Mouse (Mus musculus) Patski (cell line): ENCODE results near the gene Tac2. TPM values are rescaled to one million over a fixed set of nuclear protein-coding genes. Genes with fewer than 3 reads are reported as not detected.

ENCODE experiments used
- ATAC-seq: fragments of 100-300 bp; one replicate; pipeline ENCODE4 v1.8.0; 2021
- CTCF ChIA-PET: fragments of 350-600 bp; sonication (Branson Sonifier 250); formaldehyde crosslinking; loops from one replicate; lab custom pipeline; 2022; ENCODE audit warnings: inconsistent platforms; lab: Charles Lee
- POLR2A ChIA-PET: fragments of 350-600 bp; sonication (Branson Sonifier 250); formaldehyde crosslinking; loops from one replicate; lab custom pipeline; 2022; ENCODE audit warnings: antibody characterized with exemption, inconsistent platforms; lab: Charles Lee
- DNase-seq: peaks from one replicate; pipeline ENCODE4 v3.0.0-alpha.2; 2011; ENCODE audit warnings: low read depth, low spot score
- H3K27me3 ChIP-seq: fragments of 371-371 bp; one replicate; pipeline ENCODE4 v1.5.1; 2021
- CTCF ChIP-seq: fragments of 100-300 bp; IDR thresholded peaks from one replicate; pipeline ENCODE4 v1.5.1; 2021
- in situ Hi-C: fragments of 300-500 bp; cut with MboI; formaldehyde crosslinking; loops from 3 replicates; pipeline ENCODE4 v1.11.1; 2018; ENCODE audit warnings: low pct_unique_long_range_greater_than_20kb, mixed read lengths
- polyA plus RNA-seq: library from polyadenylated mRNA; unstranded; gene quantifications from one replicate; pipeline ENCODE4 v1.2.3, GENCODE M21; 2021

Gene Tac2
- polyA plus RNA-seq, 1 experiment from 2014 or later = not detected

DNA sequence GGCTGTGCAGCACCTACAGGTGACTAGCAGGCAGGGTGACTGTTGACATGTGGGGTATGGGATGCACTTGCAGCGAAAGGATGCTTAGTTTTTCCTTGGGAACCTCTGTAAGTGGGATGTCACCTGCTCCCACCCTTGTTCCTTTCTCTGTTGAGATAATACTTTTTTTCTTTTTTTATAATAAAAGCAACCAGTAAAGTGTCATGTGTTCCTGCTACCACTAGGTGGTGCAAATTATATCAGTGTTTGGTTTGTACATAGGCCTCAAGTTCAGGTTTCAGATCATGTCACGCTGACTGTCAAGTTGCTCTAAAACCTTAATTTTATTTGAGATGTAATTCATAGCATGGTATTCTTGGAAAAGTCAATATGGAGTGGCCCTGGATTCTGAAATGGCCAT lies 29.6 kb upstream of the Tac2 start:
- in situ Hi-C loops = loop anchor here (25.0 kb wide), 1 partner anchor 493 kb away; the partner anchor contains the start of genes Gls2 and Rbms2
- DNase-seq = no peak

DNA sequence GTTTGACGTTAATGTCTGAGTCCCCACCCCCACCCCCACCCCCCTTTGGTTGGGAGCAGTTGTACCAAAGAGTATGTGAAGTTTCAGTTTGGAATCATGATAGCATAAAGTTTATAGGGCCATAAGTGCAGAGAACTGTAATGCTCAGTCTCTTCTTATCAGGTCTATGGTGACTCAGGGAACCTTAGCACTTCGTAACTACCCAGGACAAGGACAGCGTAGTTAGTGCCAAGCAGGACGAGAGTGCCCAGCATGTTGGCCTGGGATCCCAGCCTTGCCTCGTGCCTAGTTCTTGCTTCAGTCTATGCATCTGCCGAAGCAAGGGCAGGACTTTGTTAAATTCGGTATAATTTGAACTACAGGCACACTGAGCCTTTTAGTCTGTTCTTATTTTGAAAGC lies 28.5 kb upstream of the Tac2 start:
- ATAC-seq (no peak), DNase-seq (no peak)
- TF ChIP-seq CTCF = no peak
- no peaks in the 10 kb centered on the region for H3K27me3 ChIP-seq
- in situ Hi-C loops = loop anchor here (25.0 kb wide), 1 partner anchor 492 kb away; the partner anchor contains the start of genes Gls2 and Rbms2
- CTCF ChIA-PET = interaction anchor here (1.6 kb wide), 1 partner anchor 17 kb away, joined by 3 read pairs; no protein-coding TSS in a partner anchor
- POLR2A ChIA-PET = interaction anchor here (1.1 kb wide), 1 partner anchor 15 kb away, joined by 3 read pairs; no protein-coding TSS in a partner anchor

More for the DNA sequence above, 29.6 kb upstream of the Tac2 start:
- no peaks in the 10 kb centered on the region for H3K27me3 ChIP-seq
- ChIA-PET POLR2A (no interaction called here), CTCF (interaction anchor here (1.8 kb wide), 1 partner anchor 13 kb away, joined by 4 read pairs; no protein-coding TSS in a partner anchor)
- peak; percentile 70 for TF ChIP-seq CTCF
- no peak for ATAC-seq

DNA sequence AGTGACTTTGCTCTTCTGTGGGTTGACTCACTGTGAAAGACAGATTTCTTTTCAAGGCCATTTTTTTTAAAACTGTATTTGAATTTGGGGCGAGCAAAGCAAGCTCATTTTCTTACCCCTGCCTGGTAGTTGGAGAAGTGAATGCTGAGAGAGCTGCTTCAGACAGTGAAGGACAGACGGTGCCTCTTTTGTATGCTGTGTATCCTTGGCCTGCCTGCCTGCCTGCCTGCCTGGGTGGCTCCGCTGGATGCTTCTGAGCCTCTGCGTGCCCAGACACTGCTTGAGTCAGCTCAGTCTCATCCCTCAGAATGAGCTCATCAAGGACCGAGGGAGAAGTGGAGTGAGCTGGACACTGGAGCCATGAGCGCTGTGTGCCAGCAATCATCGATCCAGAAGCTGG lies 25.3 kb upstream of the Tac2 start:
- no peak for TF ChIP-seq CTCF
- POLR2A ChIA-PET = no interaction called here
- ATAC-seq (no peak), DNase-seq (no peak)
- CTCF ChIA-PET = no interaction called here
- in situ Hi-C loops = loop anchor here (25.0 kb wide), 1 partner anchor 488 kb away; the partner anchor contains the start of genes Gls2 and Rbms2
- H3K27me3 ChIP-seq = no peaks in the 10 kb centered on the region

DNA sequence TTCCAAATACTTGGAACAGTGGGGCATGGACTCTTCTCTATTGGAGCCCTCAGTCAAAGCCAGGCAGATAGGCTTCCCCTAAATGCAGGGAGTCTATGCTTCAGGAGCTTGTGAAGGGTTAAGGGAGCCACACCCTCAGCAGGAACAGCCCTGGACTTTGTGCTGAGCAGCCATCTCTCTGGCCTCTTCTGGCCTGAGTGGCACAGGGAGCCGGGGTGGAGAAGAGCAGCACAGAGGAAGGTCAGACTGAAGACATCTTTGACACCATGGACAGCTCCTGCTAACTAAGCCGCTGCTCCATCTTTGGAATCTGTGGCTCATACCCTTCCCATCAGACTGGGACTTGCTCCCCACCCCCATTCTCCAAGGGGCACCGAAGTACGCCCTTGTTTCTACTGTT lies 21.0 kb upstream of the Tac2 start:
- DNase-seq (no peak), ATAC-seq (no peak)
- ChIA-PET CTCF (no interaction called here), POLR2A (no interaction called here)
- in situ Hi-C loops = no loop called here
- TF ChIP-seq CTCF = no peak
- H3K27me3 ChIP-seq = no peaks in the 10 kb centered on the region

DNA sequence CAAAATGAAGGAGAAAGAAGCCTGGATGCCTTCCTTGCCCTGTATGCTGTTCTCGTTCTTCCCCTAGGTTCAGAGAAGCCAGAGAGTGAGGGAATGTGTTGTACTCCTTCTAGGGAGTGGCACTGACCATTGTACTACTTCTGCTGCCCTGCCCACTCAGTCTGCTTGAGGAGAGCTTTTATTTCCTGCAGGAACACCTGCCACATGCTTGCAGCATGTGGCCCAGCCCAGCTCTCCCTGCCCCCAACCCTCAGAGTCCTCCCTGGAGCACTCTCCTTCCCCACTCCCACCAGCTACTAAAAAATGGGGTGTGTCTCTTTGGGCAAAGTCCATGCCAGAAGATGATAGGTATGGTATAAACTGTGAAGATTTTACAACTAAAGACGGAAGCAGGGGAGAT lies 20.0 kb upstream of the Tac2 start:
- POLR2A ChIA-PET = no interaction called here
- in situ Hi-C loops = no loop called here
- ATAC-seq (no peak), DNase-seq (no peak)
- CTCF ChIA-PET = interaction anchor here (0.7 to 1.4 kb wide), 2 partner anchors 14 to 227 kb away, joined by 3 to 4 read pairs; no protein-coding TSS in a partner anchor
- no peaks in the 10 kb centered on the region for H3K27me3 ChIP-seq
- TF ChIP-seq CTCF = no peak

DNA sequence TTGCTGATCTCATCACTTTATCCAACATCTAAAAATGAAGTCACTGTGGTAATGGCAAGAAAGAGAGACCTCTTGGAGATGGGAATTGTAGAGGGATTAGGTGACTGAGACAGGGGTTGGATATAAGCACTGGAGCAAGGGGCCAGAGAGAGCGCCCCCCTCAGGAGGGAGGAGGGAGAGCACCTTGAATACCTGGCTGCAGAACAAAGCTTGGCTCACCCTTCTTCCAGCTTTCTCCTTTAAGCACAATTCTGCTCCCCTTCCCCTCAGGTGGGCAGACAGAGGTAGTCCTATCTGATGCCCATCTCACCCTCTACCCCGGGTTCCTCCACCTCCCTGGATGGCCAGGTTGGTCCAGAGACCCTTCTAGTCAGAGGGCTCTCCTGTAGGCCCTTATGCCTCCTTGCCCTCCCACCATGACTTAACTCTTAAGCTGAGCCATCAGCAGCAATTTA lies 19.5 kb upstream of the Tac2 start, which contains the start of gene Myo1a:
Gene Myo1a (plus strand): TSS at position 405 of the 455 bp plus-strand sequence.
- TF ChIP-seq CTCF = no peak
- DNase-seq = no peak
- H3K27me3 ChIP-seq = no peaks in the 10 kb centered on the region
- ChIA-PET POLR2A (interaction anchor here (0.6 kb wide), 2 partner anchors 30 to 277 kb away, joined by 3 to 5 read pairs; no protein-coding TSS in a partner anchor), CTCF (interaction anchor here (0.7 to 1.4 kb wide), 2 partner anchors 13 to 227 kb away, joined by 3 to 4 read pairs; no protein-coding TSS in a partner anchor)
- in situ Hi-C loops = no loop called here
- ATAC-seq = no peak

DNA sequence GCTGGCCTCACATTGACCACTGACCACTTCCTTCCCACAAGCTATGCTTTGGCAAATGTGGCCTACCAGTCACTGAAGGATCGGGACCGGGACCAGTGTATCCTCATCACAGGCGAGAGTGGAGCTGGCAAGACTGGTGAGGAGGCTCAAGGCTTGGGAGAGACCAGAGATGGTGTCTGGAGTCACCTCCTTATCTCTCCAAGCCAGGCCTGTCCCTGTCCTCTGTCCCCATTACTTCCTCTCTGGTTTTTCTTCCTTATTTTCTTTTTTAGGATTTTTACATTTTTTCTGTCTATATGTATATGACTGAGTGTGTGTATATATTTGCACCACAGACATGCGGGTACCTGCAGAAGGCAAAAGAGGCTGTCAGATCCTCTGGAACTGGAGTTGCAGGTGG lies 18.5 kb upstream of the Tac2 start:
- H3K27me3 ChIP-seq = no peaks in the 10 kb centered on the region
- CTCF ChIA-PET = no interaction called here
- in situ Hi-C loops = no loop called here
- POLR2A ChIA-PET = no interaction called here
- ATAC-seq (no peak), DNase-seq (no peak)
- TF ChIP-seq CTCF = no peak

DNA sequence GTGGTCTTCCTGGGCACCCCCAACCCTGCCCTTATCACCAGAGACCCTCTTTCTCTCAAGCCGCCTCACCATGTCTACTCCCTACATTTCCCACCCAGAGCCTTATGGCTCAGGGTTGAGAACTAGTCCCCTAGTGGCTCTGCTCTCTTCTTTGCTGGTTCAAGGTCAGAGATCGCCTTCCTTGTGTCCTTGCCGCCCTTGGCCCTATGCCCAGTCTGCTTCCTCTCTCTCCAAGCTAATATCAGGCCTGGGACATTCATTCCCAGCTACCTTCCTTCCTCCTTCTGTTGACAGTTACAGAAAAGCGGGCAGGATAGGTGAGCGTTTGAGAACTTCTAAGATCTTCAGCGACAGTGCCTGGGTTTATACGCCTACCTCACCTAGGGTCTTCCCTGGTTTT lies 16.6 kb upstream of the Tac2 start:
- POLR2A ChIA-PET = no interaction called here
- in situ Hi-C loops = no loop called here
- TF ChIP-seq CTCF = no peak
- ATAC-seq = no peak
- no peaks in the 10 kb centered on the region for H3K27me3 ChIP-seq
- DNase-seq = no peak
- CTCF ChIA-PET = interaction anchor here (1.2 kb wide), 2 partner anchors 15 to 230 kb away, joined by 3 read pairs; no protein-coding TSS in a partner anchor

DNA sequence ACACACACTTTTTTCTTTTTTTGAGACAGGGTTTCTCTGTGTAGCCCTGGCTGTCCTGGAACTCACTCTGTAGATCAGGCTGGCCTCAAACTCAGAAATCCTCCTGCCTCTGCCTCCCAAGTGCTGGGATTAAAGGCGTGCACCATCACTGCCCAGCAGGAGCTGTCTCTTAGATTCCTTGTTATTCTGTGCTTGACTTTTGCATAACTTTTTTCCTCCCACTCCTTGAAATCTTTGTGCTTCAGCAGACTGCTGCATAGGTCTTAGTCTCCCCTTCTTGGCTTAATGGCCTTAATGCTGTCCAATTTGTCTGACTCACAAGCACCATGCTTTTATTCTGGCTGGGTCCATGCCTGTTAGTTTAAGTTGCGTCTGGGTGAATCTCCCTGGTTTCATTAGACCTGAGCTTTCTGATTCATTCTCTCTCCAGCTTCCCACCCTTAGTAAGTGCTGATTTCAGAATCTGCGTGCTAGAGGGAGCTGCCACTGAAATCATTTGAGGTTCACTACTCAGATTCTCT lies 15.4 kb upstream of the Tac2 start:
- in situ Hi-C loops = no loop called here
- DNase-seq = no peak
- POLR2A ChIA-PET = no interaction called here
- no peak for ATAC-seq
- TF ChIP-seq CTCF = no peak
- CTCF ChIA-PET = no interaction called here
- H3K27me3 ChIP-seq = no peaks in the 10 kb centered on the region

DNA sequence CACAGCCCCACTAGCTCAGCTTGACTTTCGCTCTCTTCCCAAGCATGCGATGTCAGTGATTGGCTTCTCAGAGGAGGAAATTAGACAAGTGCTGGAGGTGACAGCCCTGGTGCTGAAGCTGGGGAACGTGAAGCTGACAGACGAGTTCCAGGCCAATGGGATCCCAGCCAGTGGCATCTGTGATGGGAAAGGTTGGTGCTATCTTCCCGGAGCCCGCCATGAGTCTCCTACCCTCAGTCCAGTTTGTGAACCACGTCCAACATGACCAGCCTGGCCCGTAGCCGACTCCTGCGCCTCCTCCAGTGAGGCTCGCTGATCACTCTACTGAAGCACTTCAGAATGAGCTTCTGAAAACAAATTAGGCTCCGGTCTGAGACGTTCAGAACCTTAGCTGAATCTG lies 13.9 kb upstream of the Tac2 start:
- no peaks in the 10 kb centered on the region for H3K27me3 ChIP-seq
- ChIA-PET POLR2A (interaction anchor here (1.2 to 1.5 kb wide), 2 partner anchors 13 to 15 kb away, joined by 3 read pairs; no protein-coding TSS in a partner anchor), CTCF (no interaction called here)
- in situ Hi-C loops = no loop called here
- no peak for TF ChIP-seq CTCF
- DNase-seq (no peak), ATAC-seq (no peak)

DNA sequence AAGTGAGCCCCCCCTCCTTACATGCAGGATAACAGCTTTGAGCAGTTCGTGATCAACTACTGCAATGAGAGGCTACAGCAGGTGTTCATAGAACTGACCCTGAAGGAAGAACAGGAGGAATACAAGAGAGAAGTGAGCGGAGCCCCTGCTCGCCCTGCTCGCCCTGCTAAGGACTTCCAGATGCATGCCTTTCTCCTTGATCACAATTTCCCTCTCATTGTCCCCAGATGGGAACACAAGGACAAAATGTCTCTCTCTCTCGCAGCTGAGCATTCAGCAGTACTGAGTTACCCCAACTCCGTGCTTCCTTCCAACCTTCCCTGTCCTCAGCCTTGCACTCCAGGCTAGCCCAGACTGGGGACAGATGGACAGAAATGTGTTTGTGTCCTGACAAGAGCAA lies 11.5 kb upstream of the Tac2 start:
- ATAC-seq = no peak
- CTCF ChIA-PET = interaction anchor here (1.6 kb wide), 1 partner anchor 12 kb away, joined by 5 read pairs; the partner anchor contains the start of gene Tac2
- in situ Hi-C loops = no loop called here

More for the DNA sequence above, 11.5 kb upstream of the Tac2 start:
- DNase-seq = no peak
- no peaks in the 10 kb centered on the region for H3K27me3 ChIP-seq
- POLR2A ChIA-PET = no interaction called here
- TF ChIP-seq CTCF = no peak
